Mouse (Mus musculus): ENCODE measurements around the gene Psmb7. TPM values are rescaled to one million over a fixed set of nuclear protein-coding genes. Genes with fewer than 3 reads are reported as not detected.

The Psmb7 gene
- polyA plus RNA-seq, 1 experiment from 2014 or later: 211 TPM

DNA sequence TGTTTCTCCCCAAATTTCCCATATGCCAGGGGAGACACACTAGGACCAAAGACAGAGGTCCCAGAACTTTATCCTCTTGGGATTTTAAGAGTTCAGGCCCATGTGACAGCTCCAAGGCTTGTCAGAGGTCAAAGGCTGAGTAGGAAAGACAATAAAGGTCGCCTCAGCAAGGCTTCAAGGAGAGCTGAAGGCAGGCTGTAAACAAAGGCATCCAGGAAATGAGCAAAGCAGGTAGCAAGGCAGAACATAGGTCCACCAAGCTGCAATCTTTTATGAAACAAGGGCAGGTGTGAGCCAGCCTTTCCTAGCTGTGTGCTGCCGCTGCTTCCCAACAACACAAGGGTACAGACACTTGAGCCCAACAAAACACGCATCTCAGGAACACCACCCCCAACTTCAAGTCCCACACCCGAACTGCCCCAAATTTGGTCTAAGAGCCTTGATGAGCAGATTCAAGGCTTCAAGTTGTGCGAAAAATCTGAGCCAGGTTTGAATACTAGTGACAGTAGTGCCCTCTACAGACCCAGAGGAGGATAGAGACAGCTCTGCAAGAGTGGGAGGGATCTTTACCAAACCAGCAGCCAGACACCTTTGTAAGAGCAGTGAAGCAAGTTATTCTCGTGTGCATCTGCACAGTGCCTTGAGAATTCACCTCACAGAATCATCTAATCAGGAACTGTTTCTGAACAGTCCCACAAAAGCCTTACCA, 52.0 kb downstream of the Psmb7 start:
- 62% methylated on average over 6 of the region's 6 CpGs for WGBS
- Histone ChIP-seq H3K4me1 (replicated peaks) (peaks cover 13% of the 10 kb centered on the region), H3K9ac (no peak overlapping the region), H3K27ac (ENCODE audit: poor library complexity, severe bottlenecking) (no peak overlapping the region), H3K4me2 (no peak overlapping the region), H3K27me3 (replicated peaks) (no peaks in the 10 kb centered on the region), H3K36me3 (peaks cover 44% of the 10 kb centered on the region), H3K9me3 (replicated peaks) (no peaks in the 10 kb centered on the region), H3K4me3 (no peak overlapping the region)
- ATAC-seq (ENCODE audit: insufficient number of reproducible peaks, low FRiP score): no peak

DNA sequence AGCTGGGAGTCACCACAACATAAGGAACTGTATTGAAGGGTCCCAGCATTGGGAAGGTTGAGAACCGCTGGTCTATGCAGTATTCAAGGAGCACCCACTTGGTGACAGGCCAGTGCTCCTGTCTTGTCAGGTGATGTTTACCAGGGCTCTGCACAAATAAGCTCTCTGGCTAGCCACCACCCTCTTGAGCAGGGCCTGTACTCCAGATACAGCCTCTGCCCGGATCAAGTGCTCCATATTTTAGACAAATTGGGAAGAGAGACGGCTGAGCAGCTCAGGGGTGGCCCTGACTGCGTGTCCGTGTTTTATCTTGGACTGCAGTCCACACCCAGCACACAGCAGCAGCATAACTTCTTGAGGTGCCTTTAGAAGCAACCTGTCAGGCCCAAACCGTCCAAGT, 57.2 kb downstream of the Psmb7 start:
- WGBS: 34% methylated on average over 6 of the region's 6 CpGs
- Histone ChIP-seq H3K4me1 (replicated peaks) (peaks cover 22% of the 10 kb centered on the region), H3K9ac (no peak overlapping the region), H3K4me3 (no peak overlapping the region), H3K27me3 (replicated peaks) (no peaks in the 10 kb centered on the region), H3K36me3 (peaks cover 70% of the 10 kb centered on the region), H3K4me2 (no peak overlapping the region), H3K27ac (ENCODE audit: poor library complexity, severe bottlenecking) (peak overlapping the region; percentile 27; the same call in 1 of the 2 replicates), H3K9me3 (replicated peaks) (no peaks in the 10 kb centered on the region)
- no peak for ATAC-seq (ENCODE audit: insufficient number of reproducible peaks, low FRiP score)

- H3K9me3 ChIP-seq (replicated peaks): no peaks in the 10 kb centered on the region
- H3K4me1 ChIP-seq (replicated peaks): peaks cover 27% of the 10 kb centered on the region
- H3K27ac ChIP-seq (ENCODE audit: poor library complexity, severe bottlenecking): no peak overlapping the region
- WGBS: 57% methylated on average over 5 of the region's 5 CpGs
- no peaks in the 10 kb centered on the region for H3K27me3 ChIP-seq (replicated peaks)
- peaks cover 74% of the 10 kb centered on the region for H3K36me3 ChIP-seq
- H3K9ac ChIP-seq: no peak overlapping the region
- no peak overlapping the region for H3K4me2 ChIP-seq
- no peak for ATAC-seq (ENCODE audit: insufficient number of reproducible peaks, low FRiP score)
- H3K4me3 ChIP-seq: no peak overlapping the region
Observed at GRCm38 (mm10) chr2:38585379-38585736, 58.5 kb downstream of the Psmb7 start.

- H3K4me3 ChIP-seq: no peak overlapping the region
- H3K9me3 ChIP-seq (replicated peaks): no peaks in the 10 kb centered on the region
- ATAC-seq (ENCODE audit: insufficient number of reproducible peaks, low FRiP score): no peak
- H3K4me1 ChIP-seq (replicated peaks): peaks cover 27% of the 10 kb centered on the region
- no peak overlapping the region for H3K27ac ChIP-seq (ENCODE audit: poor library complexity, severe bottlenecking)
- WGBS: 66% methylated on average over 13 of the region's 13 CpGs
- no peak overlapping the region for H3K4me2 ChIP-seq
- H3K36me3 ChIP-seq: peaks cover 74% of the 10 kb centered on the region
- no peaks in the 10 kb centered on the region for H3K27me3 ChIP-seq (replicated peaks)
- no peak overlapping the region for H3K9ac ChIP-seq
Observed at GRCm38 (mm10) chr2:38584514-38585378, 59.1 kb downstream of the Psmb7 start.

GRCm38 (mm10) chr2:38583982-38584381, 59.9 kb downstream of the Psmb7 start:
- H3K9ac ChIP-seq: no peak overlapping the region
- H3K27me3 ChIP-seq (replicated peaks): no peaks in the 10 kb centered on the region
- H3K4me2 ChIP-seq: no peak overlapping the region
- H3K27ac ChIP-seq (ENCODE audit: poor library complexity, severe bottlenecking): no peak overlapping the region
- H3K4me1 ChIP-seq (replicated peaks): peaks cover 27% of the 10 kb centered on the region
- H3K4me3 ChIP-seq: no peak overlapping the region
- H3K9me3 ChIP-seq (replicated peaks): no peaks in the 10 kb centered on the region
- H3K36me3 ChIP-seq: peaks cover 74% of the 10 kb centered on the region
- 91% methylated on average over 2 of the region's 2 CpGs for WGBS
- no peak for ATAC-seq (ENCODE audit: insufficient number of reproducible peaks, low FRiP score)

DNA sequence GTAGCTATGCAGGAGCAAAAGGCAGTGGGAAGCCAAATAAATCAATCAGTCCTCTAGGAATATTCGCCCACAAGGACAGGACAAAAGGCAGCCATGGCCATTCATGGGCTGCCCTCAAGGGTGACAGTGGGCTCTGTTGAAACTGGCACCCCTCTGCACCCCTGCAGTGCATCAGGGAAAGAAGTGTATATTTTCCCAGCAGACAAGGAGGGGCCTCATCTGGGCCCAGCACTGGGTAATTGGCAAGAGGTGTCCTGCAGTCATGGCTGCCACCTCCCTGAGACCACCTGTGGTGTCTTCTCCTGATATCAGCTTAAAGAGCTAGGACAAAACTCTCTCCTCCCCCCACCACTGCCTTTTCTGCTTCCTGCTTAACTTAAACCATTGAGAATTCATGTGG, 64.4 kb downstream of the Psmb7 start:
- H3K9me3 ChIP-seq (replicated peaks): no peaks in the 10 kb centered on the region
- H3K4me3 ChIP-seq: no peak overlapping the region
- H3K27ac ChIP-seq (ENCODE audit: poor library complexity, severe bottlenecking): no peak overlapping the region
- ATAC-seq (ENCODE audit: insufficient number of reproducible peaks, low FRiP score): no peak
- no peak overlapping the region for H3K4me2 ChIP-seq
- H3K27me3 ChIP-seq (replicated peaks): no peaks in the 10 kb centered on the region
- peaks cover 82% of the 10 kb centered on the region for H3K36me3 ChIP-seq
- 84% methylated on average over 1 of the region's 1 CpGs for WGBS
- H3K9ac ChIP-seq: no peak overlapping the region
- peaks cover 12% of the 10 kb centered on the region; the same call in 1 of the 2 replicates for H3K4me1 ChIP-seq (replicated peaks)

DNA sequence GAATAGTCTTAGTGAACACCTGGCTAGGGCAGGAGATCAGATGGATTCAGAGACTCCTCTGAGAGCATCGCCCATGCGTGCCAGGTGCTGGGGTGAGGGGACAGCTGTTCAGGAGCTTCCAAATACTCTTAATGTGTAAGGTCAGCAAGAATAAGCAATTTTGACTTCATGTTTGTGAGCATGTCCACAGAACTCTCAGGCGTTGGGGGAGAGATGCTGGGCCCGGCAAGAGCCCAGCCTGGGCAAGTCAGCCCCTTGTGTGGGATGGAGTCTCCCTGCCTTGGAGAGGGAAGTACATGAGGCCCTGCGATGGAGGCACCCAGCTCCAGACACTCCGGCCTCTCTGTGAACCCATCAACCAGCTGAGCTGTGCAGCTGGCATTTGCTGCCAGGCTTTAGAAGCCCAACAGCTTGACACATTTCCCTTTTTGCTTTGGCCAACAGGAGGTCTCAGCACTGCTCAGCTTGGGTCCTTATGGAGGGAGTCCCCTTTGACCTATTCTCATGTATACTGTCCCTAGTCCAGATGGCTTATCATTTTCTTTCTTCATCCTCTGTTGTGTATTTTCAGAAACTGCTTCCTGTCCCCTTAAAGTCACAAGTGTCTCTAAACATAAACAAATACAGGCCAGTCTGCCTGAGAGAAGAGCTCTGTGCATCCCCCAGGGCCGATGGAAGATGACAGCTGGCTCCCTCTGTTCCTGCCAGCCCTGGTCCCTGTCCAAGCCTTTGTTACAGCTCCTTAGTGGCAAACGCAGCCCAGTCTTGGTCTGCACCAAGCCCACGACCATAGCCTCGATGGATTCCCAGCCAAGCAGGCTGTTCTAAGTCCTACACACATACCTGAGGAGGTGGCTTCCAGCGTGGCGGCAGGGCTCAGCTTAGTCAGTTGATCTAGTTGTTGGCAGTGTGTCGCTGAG, 65.0 kb downstream of the Psmb7 start:
- Histone ChIP-seq H3K27me3 (replicated peaks) (no peaks in the 10 kb centered on the region), H3K9me3 (replicated peaks) (no peaks in the 10 kb centered on the region), H3K27ac (ENCODE audit: poor library complexity, severe bottlenecking) (no peak overlapping the region), H3K9ac (no peak overlapping the region), H3K36me3 (peaks cover 86% of the 10 kb centered on the region), H3K4me2 (no peak overlapping the region), H3K4me3 (no peak overlapping the region), H3K4me1 (replicated peaks) (peaks cover 9% of the 10 kb centered on the region; the same call in 1 of the 2 replicates)
- 64% methylated on average over 13 of the region's 13 CpGs for WGBS
- ATAC-seq (ENCODE audit: insufficient number of reproducible peaks, low FRiP score): no peak

DNA sequence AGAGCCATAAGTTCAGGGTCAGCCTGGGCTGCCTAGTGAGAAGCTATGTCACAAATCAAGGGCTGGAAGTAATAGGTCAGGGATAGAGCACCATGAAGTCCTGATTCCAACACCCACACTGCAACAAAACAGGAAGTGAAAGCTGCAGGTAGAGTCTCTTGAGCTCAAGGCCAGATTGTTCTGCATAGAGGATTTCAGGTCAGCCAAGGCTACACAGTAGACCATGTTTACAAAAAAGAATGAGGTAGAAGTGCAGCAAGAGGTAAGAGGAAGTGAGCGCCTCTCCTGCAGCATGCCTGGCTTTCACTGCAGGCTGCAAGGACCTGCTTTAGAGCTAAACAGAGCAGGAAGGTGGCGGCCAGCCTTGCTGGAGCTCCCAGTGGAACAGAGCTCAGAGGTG, 69.2 kb downstream of the Psmb7 start:
- Histone ChIP-seq H3K9ac (no peak overlapping the region), H3K27me3 (replicated peaks) (no peaks in the 10 kb centered on the region), H3K4me3 (no peak overlapping the region), H3K27ac (ENCODE audit: poor library complexity, severe bottlenecking) (no peak overlapping the region), H3K4me2 (no peak overlapping the region), H3K36me3 (peaks cover 88% of the 10 kb centered on the region), H3K4me1 (replicated peaks) (no peaks in the 10 kb centered on the region), H3K9me3 (replicated peaks) (no peaks in the 10 kb centered on the region)
- WGBS: 84% methylated on average over 2 of the region's 2 CpGs
- no peak for ATAC-seq (ENCODE audit: insufficient number of reproducible peaks, low FRiP score)

- Histone ChIP-seq H3K27ac (ENCODE audit: poor library complexity, severe bottlenecking) (no peak overlapping the region), H3K4me2 (no peak overlapping the region), H3K4me3 (no peak overlapping the region), H3K27me3 (replicated peaks) (no peaks in the 10 kb centered on the region), H3K4me1 (replicated peaks) (no peaks in the 10 kb centered on the region), H3K9ac (no peak overlapping the region), H3K9me3 (replicated peaks) (no peaks in the 10 kb centered on the region), H3K36me3 (peaks cover 88% of the 10 kb centered on the region)
- WGBS: 89% methylated on average over 23 of the region's 23 CpGs
- ATAC-seq (ENCODE audit: insufficient number of reproducible peaks, low FRiP score): no peak
Observed at GRCm38 (mm10) chr2:38571971-38572601, 71.8 kb downstream of the Psmb7 start.

DNA sequence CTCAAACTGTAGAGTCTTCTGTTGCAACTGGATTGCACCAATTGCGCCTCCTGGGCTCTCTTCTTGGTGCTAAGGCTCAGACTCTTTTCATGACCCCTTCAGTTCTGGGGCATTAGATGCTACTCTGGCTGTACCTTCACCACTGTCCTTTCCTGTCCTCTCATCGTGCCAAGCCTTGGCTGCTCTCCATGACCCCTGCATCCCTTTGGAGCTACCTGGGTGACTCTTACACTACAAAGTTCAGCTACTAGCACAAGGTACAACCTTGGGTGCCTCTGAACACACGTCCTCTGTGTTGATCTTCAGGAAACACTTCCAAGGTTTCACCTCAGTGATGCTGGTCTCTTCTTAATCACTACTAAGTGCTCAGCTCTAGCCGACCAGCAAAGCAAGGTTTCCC, 81.3 kb downstream of the Psmb7 start:
- peaks cover 8% of the 10 kb centered on the region for H3K4me1 ChIP-seq (replicated peaks)
- no peak overlapping the region for H3K4me2 ChIP-seq
- no peak for ATAC-seq (ENCODE audit: insufficient number of reproducible peaks, low FRiP score)
- H3K4me3 ChIP-seq: no peak overlapping the region
- H3K36me3 ChIP-seq: peaks cover 70% of the 10 kb centered on the region
- H3K9ac ChIP-seq: no peak overlapping the region
- no peaks in the 10 kb centered on the region for H3K9me3 ChIP-seq (replicated peaks)
- no peak overlapping the region for H3K27ac ChIP-seq (ENCODE audit: poor library complexity, severe bottlenecking)
- H3K27me3 ChIP-seq (replicated peaks): no peaks in the 10 kb centered on the region
- 89% methylated on average over 4 of the region's 4 CpGs for WGBS

Measured in heart, embryonic 12.5 days (tissue).